29 mouse cellular contexts compared by ENCODE assay signal in genomic region chr11:70107085-70107484, GRCm38 (mm10). TPM values are rescaled to one million over a fixed set of nuclear protein-coding genes. Genes with fewer than 3 reads are reported as not detected.
"Had no signal": no experiment of that assay in that cellular context is flagged by ENCODE, and none has a peak within 500 bp of the region (broad histone marks: within the 10 kb centered on the region; RNA-seq: fewer than 3 reads in every experiment).

No protein-coding gene starts in this region.

- H3K4me1 ChIP-seq: kidney, embryonic 15.5 days; midbrain, embryonic 12.5 days; neural tube, embryonic 12.5 days; neural tube, embryonic 15.5 days had no signal

- H3K4me3 ChIP-seq: kidney, embryonic 15.5 days; midbrain, embryonic 12.5 days; neural tube, embryonic 12.5 days; neural tube, embryonic 15.5 days had no signal

- ATAC-seq: lung, postnatal 0 days; midbrain, embryonic 16.5 days had no signal

- H3K9ac ChIP-seq: kidney, embryonic 15.5 days; liver, embryonic 14.5 days; midbrain, embryonic 12.5 days; neural tube, embryonic 12.5 days; neural tube, embryonic 15.5 days had no signal

- H3K27me3 ChIP-seq: kidney, embryonic 15.5 days; midbrain, embryonic 12.5 days; neural tube, embryonic 12.5 days; neural tube, embryonic 15.5 days had no signal

- H3K4me2 ChIP-seq: kidney, embryonic 15.5 days; midbrain, embryonic 12.5 days; neural tube, embryonic 12.5 days; neural tube, embryonic 15.5 days had no signal

- H3K27ac ChIP-seq: kidney, embryonic 15.5 days; liver, embryonic 14.5 days; macrophage; midbrain, embryonic 12.5 days; neural tube, embryonic 12.5 days; neural tube, embryonic 15.5 days; stomach, postnatal 0 days had no signal

- H3K36me3 ChIP-seq: kidney, embryonic 15.5 days; midbrain, embryonic 12.5 days; neural tube, embryonic 12.5 days; neural tube, embryonic 15.5 days had no signal

- DNase-seq: kidney, adult 11 months; kidney, adult 8-10 months; kidney, postnatal 14 days; kidney, postnatal 4 days; layer of hippocampus, adult 9-11 months; lung, adult 2 months; right cerebral cortex, adult 18-20 months; right cerebral cortex, postnatal 14 days; right cerebral cortex, postnatal 4 days; thymus, adult 2 months; thymus, postnatal 14 days; thymus, postnatal 4 days had no signal

- H3K9me3 ChIP-seq: midbrain, embryonic 12.5 days; neural tube, embryonic 12.5 days; neural tube, embryonic 15.5 days had no signal

RNA-seq across cellular contexts. Expression of gene Asgr2, which starts 14.6 kb away (rescaled TPM):
- total RNA-seq: layer of hippocampus, adult 18-20 months; layer of hippocampus, postnatal 25 days; left cerebral cortex, adult 18-20 months; left cerebral cortex, postnatal 36 days had no signal
- polyA plus RNA-seq: limb, embryonic 11.5 days; lung, postnatal 0 days; midbrain, embryonic 12.5 days; midbrain, embryonic 16.5 days; neural tube, embryonic 15.5 days had no signal

RNA-seq across cellular contexts. Expression of gene Mgl2, which starts 23.0 kb away (rescaled TPM):
- total RNA-seq: liver, adult 2 months had no signal
- polyA plus RNA-seq: limb, embryonic 11.5 days had no signal

RNA-seq across cellular contexts. Expression of gene Clec10a, which starts 48.9 kb away (rescaled TPM):
- polyA plus RNA-seq: kidney, embryonic 15.5 days; limb, embryonic 11.5 days had no signal

RNA-seq across cellular contexts. Expression of gene Asgr1, which starts 53.2 kb away (rescaled TPM):
- total RNA-seq: megakaryocyte, adult 5-6 weeks had no signal
- polyA plus RNA-seq: macrophage; stomach, embryonic 14.5 days; thymus, adult 2 months had no signal
